Mouse (Mus musculus) MEL (cell line): ENCODE measurements around the gene Tm9sf4. TPM values are rescaled to one million over a fixed set of nuclear protein-coding genes. Genes with fewer than 3 reads are reported as not detected.

Experiments used
- DNase-seq: peaks from one replicate; pipeline ENCODE4 v3.0.0; 2011; ENCODE audit warnings: low read depth, low spot score
- H3K27ac ChIP-seq: 2 replicates; pipeline ENCODE4 v1.5.1; 2012; ENCODE audit warnings: low read depth, mild to moderate bottlenecking, control low read depth, low read length, moderate library complexity; ENCODE audit not compliant: control insufficient read depth
- H3K27me3 ChIP-seq, 2 experiments: fragments of 150-350 bp in 1 of 2; sonication (generic) in 1 of 2; 2 replicates each; pipeline ENCODE4 v1.6.1; 2012; ENCODE audit warnings: low read length in 2 of 2, mild to moderate bottlenecking in 2 of 2, improper control_type of control experiment in 1 of 2, moderate library complexity in 1 of 2; ENCODE audit not compliant: insufficient read depth in 2 of 2, control insufficient read depth in 1 of 2
- H3K36me3 ChIP-seq, 2 experiments: 2 replicates each; pipeline ENCODE4 v1.6.1; 2012 to 2014; ENCODE audit warnings: low read length in 2 of 2, improper control_type of control experiment in 1 of 2, inconsistent platforms in 1 of 2, mild to moderate bottlenecking in 1 of 2; ENCODE audit not compliant: insufficient read depth in 2 of 2, control insufficient read depth in 1 of 2
- H3K4me1 ChIP-seq, 2 experiments: fragments of 150-350 bp in 1 of 2; sonication (generic) in 1 of 2; 2 replicates each; pipeline ENCODE4 v1.6.1; 2012; ENCODE audit warnings: low read length in 2 of 2, improper control_type of control experiment in 1 of 2, mild to moderate bottlenecking in 1 of 2; ENCODE audit not compliant: insufficient read depth in 2 of 2, control insufficient read depth in 1 of 2
- H3K4me3 ChIP-seq, 2 experiments: fragments of 150-350 bp in 1 of 2; sonication (generic) in 1 of 2; 2 replicates each; pipeline ENCODE4 v1.5.1; 2012; ENCODE audit warnings: low read depth in 2 of 2, low read length in 2 of 2, mild to moderate bottlenecking in 2 of 2, moderate library complexity in 2 of 2, control low read depth in 1 of 2, improper control_type of control experiment in 1 of 2; ENCODE audit not compliant: control insufficient read depth in 1 of 2, insufficient read depth in 1 of 2
- H3K79me2 ChIP-seq: 2 replicates; pipeline ENCODE4 v1.6.1; 2012; ENCODE audit warnings: mild to moderate bottlenecking, low read length, moderate library complexity; ENCODE audit not compliant: control insufficient read depth, poor library complexity, insufficient read depth
- H3K9ac ChIP-seq: 2 replicates; pipeline ENCODE4 v1.6.1; 2012; ENCODE audit warnings: low read depth, mild to moderate bottlenecking, control low read depth, low read length, moderate library complexity; ENCODE audit not compliant: control insufficient read depth, poor library complexity, severe bottlenecking
- H3K9me3 ChIP-seq: fragments of 150-350 bp; sonication (generic); replicated peaks from 2 replicates; pipeline ENCODE4 v1.6.1; 2012; ENCODE audit warnings: mild to moderate bottlenecking, low read length, improper control_type of control experiment, moderate library complexity; ENCODE audit not compliant: insufficient read depth
- BHLHE40 ChIP-seq: IDR thresholded peaks from 2 replicates; pipeline ENCODE4 v1.6.1; 2012; ENCODE audit warnings: low read depth, mild to moderate bottlenecking, inconsistent platforms, low read length, improper control_type of control experiment, borderline replicate concordance
- CTCF ChIP-seq, 3 experiments: IDR thresholded peaks in 2 of 3; conservative IDR thresholded peaks in 1 of 3; 2 replicates each; pipeline ENCODE4 v1.5.1; 2011 to 2012; ENCODE audit warnings: low read length in 3 of 3, low read depth in 2 of 3, mild to moderate bottlenecking in 2 of 3, improper control_type of control experiment in 1 of 3, inconsistent platforms in 1 of 3, mixed read lengths in 1 of 3, moderate library complexity in 1 of 3; ENCODE audit not compliant: control insufficient read depth in 1 of 3, insufficient read depth in 1 of 3, poor library complexity in 1 of 3, severe bottlenecking in 1 of 3
- E2F4 ChIP-seq: IDR thresholded peaks from 2 replicates; pipeline ENCODE4 v1.6.1; 2011; ENCODE audit warnings: low read depth, low read length, improper control_type of control experiment, borderline replicate concordance
- ELF1 ChIP-seq: IDR thresholded peaks from 2 replicates; pipeline ENCODE4 v1.6.1; 2014; ENCODE audit warnings: low read depth, mild to moderate bottlenecking, inconsistent platforms, low read length, improper control_type of control experiment, moderate library complexity
- EP300 ChIP-seq, 2 experiments: IDR thresholded peaks; 2 replicates each; pipeline ENCODE4 v1.6.1; 2011; ENCODE audit warnings: improper control_type of control experiment in 2 of 2, low read length in 2 of 2, low read depth in 1 of 2, mild to moderate bottlenecking in 1 of 2
- GABPA ChIP-seq: IDR thresholded peaks from 2 replicates; pipeline ENCODE4 v1.6.1; 2012; ENCODE audit warnings: low read depth, mild to moderate bottlenecking, inconsistent platforms, low read length, improper control_type of control experiment, moderate library complexity
- JUND ChIP-seq: IDR thresholded peaks from 2 replicates; pipeline ENCODE4 v1.6.1; 2011; ENCODE audit warnings: low read depth, mild to moderate bottlenecking, improper control_type of control experiment, low read length
- MAX ChIP-seq: IDR thresholded peaks from 2 replicates; pipeline ENCODE4 v1.6.1; 2011; ENCODE audit warnings: low read length, improper control_type of control experiment
- MAZ ChIP-seq: IDR thresholded peaks from 2 replicates; pipeline ENCODE4 v1.6.1; 2012; ENCODE audit warnings: low read depth, mild to moderate bottlenecking, inconsistent platforms, low read length, improper control_type of control experiment
- MEF2A ChIP-seq: IDR thresholded peaks from 2 replicates; pipeline ENCODE4 v1.6.1; 2014; ENCODE audit warnings: low read depth, mild to moderate bottlenecking, inconsistent platforms, low read length, improper control_type of control experiment; ENCODE audit not compliant: poor library complexity, insufficient replicate concordance, severe bottlenecking; ENCODE audit errors: extremely low read depth
- MXI1 ChIP-seq: IDR thresholded peaks from 2 replicates; pipeline ENCODE4 v1.6.1; 2011; ENCODE audit warnings: mild to moderate bottlenecking, low read depth, low read length, improper control_type of control experiment
- MYB ChIP-seq: IDR thresholded peaks from 2 replicates; pipeline ENCODE4 v1.6.1; 2011; ENCODE audit warnings: mild to moderate bottlenecking, low read depth, low read length, improper control_type of control experiment
- MYC ChIP-seq: IDR thresholded peaks from 2 replicates; pipeline ENCODE4 v1.6.1; 2011; ENCODE audit warnings: low read depth, mild to moderate bottlenecking, low read length, improper control_type of control experiment, moderate library complexity
- NELFE ChIP-seq: IDR thresholded peaks from 2 replicates; pipeline ENCODE4 v1.6.1; 2011; ENCODE audit warnings: low read depth, low read length, improper control_type of control experiment
- NRF1 ChIP-seq: IDR thresholded peaks from 2 replicates; pipeline ENCODE4 v1.6.1; 2014; ENCODE audit warnings: low read depth, mild to moderate bottlenecking, inconsistent platforms, low read length, improper control_type of control experiment, moderate library complexity; ENCODE audit not compliant: poor library complexity, insufficient read depth, severe bottlenecking
- POLR2A ChIP-seq, 2 experiments: IDR thresholded peaks; 2 replicates each; pipeline ENCODE4 v1.6.1; 2011 to 2012; ENCODE audit warnings: low read length in 2 of 2, mild to moderate bottlenecking in 2 of 2, control low read depth in 1 of 2, improper control_type of control experiment in 1 of 2, low read depth in 1 of 2, moderate library complexity in 1 of 2; ENCODE audit not compliant: control insufficient read depth in 1 of 2, insufficient read depth in 1 of 2, poor library complexity in 1 of 2
- POLR2AphosphoS2 ChIP-seq: IDR thresholded peaks from 2 replicates; pipeline ENCODE4 v1.6.1; 2011; ENCODE audit warnings: low read length, improper control_type of control experiment
- POLR2AphosphoS5 ChIP-seq: IDR thresholded peaks from 2 replicates; pipeline ENCODE4 v1.6.1; 2012; ENCODE audit warnings: low read depth, borderline replicate concordance, mild to moderate bottlenecking, inconsistent platforms, low read length, moderate library complexity, mixed read lengths
- RCOR1 ChIP-seq: IDR thresholded peaks from 2 replicates; pipeline ENCODE4 v1.6.1; 2012; ENCODE audit warnings: low read depth, mild to moderate bottlenecking, inconsistent platforms, low read length, improper control_type of control experiment
- SMC3 ChIP-seq: IDR thresholded peaks from 2 replicates; pipeline ENCODE4 v1.6.1; 2011; ENCODE audit warnings: low read depth, low read length, improper control_type of control experiment
- TAL1 ChIP-seq: IDR thresholded peaks from 2 replicates; pipeline ENCODE4 v1.6.1; 2012; ENCODE audit warnings: mild to moderate bottlenecking, inconsistent platforms, low read length, moderate library complexity, mixed read lengths
- TBP ChIP-seq: IDR thresholded peaks from 2 replicates; pipeline ENCODE4 v1.8.0; 2011; ENCODE audit warnings: low read depth, low read length, improper control_type of control experiment
- UBTF ChIP-seq: IDR thresholded peaks from 2 replicates; pipeline ENCODE4 v1.6.1; 2012; ENCODE audit warnings: low read depth, mild to moderate bottlenecking, inconsistent platforms, low read length, improper control_type of control experiment, moderate library complexity, borderline replicate concordance; ENCODE audit not compliant: insufficient read depth
- USF1 ChIP-seq: IDR thresholded peaks from 2 replicates; pipeline ENCODE4 v1.6.1; 2014; ENCODE audit warnings: low read depth, mild to moderate bottlenecking, inconsistent platforms, low read length, improper control_type of control experiment, moderate library complexity
- USF2 ChIP-seq, 2 experiments: IDR thresholded peaks; 2 replicates each; pipeline ENCODE4 v1.6.1; 2011 to 2012; ENCODE audit warnings: improper control_type of control experiment in 2 of 2, low read length in 2 of 2, borderline replicate concordance in 1 of 2, inconsistent platforms in 1 of 2, low read depth in 1 of 2, mild to moderate bottlenecking in 1 of 2; ENCODE audit not compliant: insufficient read depth in 1 of 2
- ZC3H11A ChIP-seq: IDR thresholded peaks from 2 replicates; pipeline ENCODE4 v1.6.1; 2012; ENCODE audit warnings: low read depth, mild to moderate bottlenecking, inconsistent platforms, low read length, improper control_type of control experiment
- ZKSCAN1 ChIP-seq: IDR thresholded peaks from 2 replicates; pipeline ENCODE4 v1.6.1; 2012; ENCODE audit warnings: low read depth, mild to moderate bottlenecking, inconsistent platforms, low read length, improper control_type of control experiment, moderate library complexity
- polyA plus RNA-seq, 2 experiments: library from polyadenylated mRNA; stranded (reverse) in 1 of 2; unstranded in 1 of 2; fragments of >175 nt in 1 of 2; fragments of >200 nt in 1 of 2; gene quantifications; 2 replicates each; pipeline versions ENCODE4 v1.2.1 to v1.2.4; 2012; ENCODE audit warnings: low replicate concordance in 2 of 2, low read depth in 1 of 2; ENCODE audit not compliant: insufficient read length in 2 of 2, insufficient read depth in 1 of 2, missing spikeins in 1 of 2
- total RNA-seq: library from RNA; depleted of rRNA; stranded (reverse); fragments of 300-350 nt; gene quantifications from 2 replicates; pipeline ENCODE4 v1.2.3, GENCODE M21; 2012

Tm9sf4 gene
- total and polyA plus RNA-seq, 3 experiments = 16.1 to 269 (median 29.8) TPM

GRCm38 (mm10) chr2:153213351-153213750, 52.2 kb downstream of the Tm9sf4 start:
- Histone ChIP-seq H3K4me3 (no peak overlapping the region), H3K36me3 (peaks cover 0 to 21% of the 10 kb centered on the region in 2 experiments; a peak in 3 of 4 replicates)
- TF ChIP-seq MXI1 (no peak), POLR2A (IDR thresholded peaks at IDR 0.05; ENCODE audit: control insufficient read depth in 1 of 2, insufficient read depth in 1 of 2, low read depth in 1 of 2, low read length in 2 of 2, poor library complexity in 1 of 2) (no peak), POLR2AphosphoS2 (no peak), GABPA (no peak), SMC3 (no peak), POLR2AphosphoS5 (no peak), TAL1 (no peak), TBP (no peak), ELF1 (no peak), JUND (no peak), ZKSCAN1 (no peak), RCOR1 (no peak)
- TF ChIP-seq, all 39 proteins: peak for 0
- no peaks in the 10 kb centered on the region for H3K27me3 ChIP-seq
- no peaks in the 10 kb centered on the region for H3K9me3 ChIP-seq
- DNase-seq = no peak
- peaks cover 9 to 31% of the 10 kb centered on the region in 2 experiments for H3K4me1 ChIP-seq
- no peak overlapping the region for H3K27ac ChIP-seq
- no peaks in the 10 kb centered on the region for H3K79me2 ChIP-seq
- H3K9ac ChIP-seq = no peak overlapping the region

DNA sequence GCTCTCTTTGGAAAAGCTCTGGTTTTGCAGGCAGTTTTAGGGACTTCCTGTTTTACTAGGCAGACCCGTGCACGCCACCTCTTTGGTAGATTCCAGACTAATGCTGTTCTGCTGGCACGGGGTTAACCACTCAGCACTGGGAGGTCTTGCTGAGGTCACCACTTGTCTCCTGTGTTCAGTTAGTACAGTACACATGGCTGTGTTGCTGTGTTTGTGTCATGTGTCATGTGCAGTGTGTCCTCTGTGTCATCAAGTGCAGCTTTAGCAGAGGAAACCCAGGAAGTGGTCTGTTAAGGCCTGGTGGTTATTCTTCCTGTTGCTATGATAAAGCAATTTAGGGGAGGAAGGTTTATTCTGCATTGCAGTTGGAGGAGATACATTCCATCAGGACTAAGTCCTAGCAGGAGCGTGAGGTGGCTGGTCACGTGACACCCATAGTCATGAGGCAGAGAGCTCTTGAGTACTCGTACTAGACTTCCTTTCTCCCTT, 53.7 kb downstream of the Tm9sf4 start:
- H3K36me3 ChIP-seq = peaks cover 0 to 15% of the 10 kb centered on the region in 2 experiments; a peak in 2 of 4 replicates
- H3K27ac ChIP-seq = peak overlapping the region; percentile 72
- no peaks in the 10 kb centered on the region for H3K9me3 ChIP-seq
- no peaks in the 10 kb centered on the region for H3K79me2 ChIP-seq
- peaks cover 4 to 21% of the 10 kb centered on the region in 2 experiments for H3K4me1 ChIP-seq
- peak overlapping the region; percentile 27; the same call in 1 of the 2 replicates for H3K9ac ChIP-seq
- H3K27me3 ChIP-seq = no peaks in the 10 kb centered on the region
- DNase-seq = peak; percentile 77
- no peak overlapping the region for H3K4me3 ChIP-seq
- TF ChIP-seq ELF1 = peak; percentile 61; the same call in 1 of the 2 replicates
- TF ChIP-seq BHLHE40 = peak; percentile 62; the same call in 1 of the 2 replicates
- TF ChIP-seq CTCF (IDR thresholded peaks at IDR 0.05 in 2 of 3, conservative IDR thresholded peaks at IDR 0.05 in 1 of 3; ENCODE audit: control insufficient read depth in 1 of 3, insufficient read depth in 1 of 3, low read depth in 2 of 3, low read length in 3 of 3, poor library complexity in 1 of 3, severe bottlenecking in 1 of 3) = no peak
- TF ChIP-seq ZC3H11A = no peak
- no peak for TF ChIP-seq TAL1
- peak; percentile 64; the same call in 1 of the 2 replicates for TF ChIP-seq MYC
- peak; percentile 27; the same call in 1 of the 2 replicates for TF ChIP-seq NELFE
- TF ChIP-seq MYB = no peak
- TF ChIP-seq USF1 = peak; percentile 96
- no peak for TF ChIP-seq SMC3
- TF ChIP-seq UBTF = no peak
- TF ChIP-seq EP300 (IDR thresholded peaks at IDR 0.05; ENCODE audit: low read depth in 1 of 2, low read length in 2 of 2) = no peak
- TF ChIP-seq NRF1 = no peak
- no peak for TF ChIP-seq ZKSCAN1
- peak; percentile 24 to 51; a peak in 2 of 4 replicates for TF ChIP-seq POLR2A (IDR thresholded peaks at IDR 0.05; ENCODE audit: control insufficient read depth in 1 of 2, insufficient read depth in 1 of 2, low read depth in 1 of 2, low read length in 2 of 2, poor library complexity in 1 of 2)
- no peak for TF ChIP-seq MAZ
- TF ChIP-seq MXI1 = peak; percentile 69
- peak; percentile 58 to 82 for TF ChIP-seq USF2 (IDR thresholded peaks at IDR 0.05; ENCODE audit: borderline replicate concordance in 1 of 2, insufficient read depth in 1 of 2, low read depth in 1 of 2, low read length in 2 of 2)
- TF ChIP-seq RCOR1 = no peak
- no peak for TF ChIP-seq GABPA
- no peak for TF ChIP-seq E2F4
- TF ChIP-seq MEF2A = no peak
- TF ChIP-seq TBP = 0 out of 2 replicates have a peak, but pooled peaks have one; percentile 34
- TF ChIP-seq MAX = peak; percentile 78
- no peak for TF ChIP-seq JUND
- no peak for TF ChIP-seq POLR2AphosphoS5
